Mouse (Mus musculus): ENCODE results near the gene Fads1. TPM values are rescaled to one million over a fixed set of nuclear protein-coding genes. Genes with fewer than 3 reads are reported as not detected.
"Not testable (repeated sequence)": the region's sequence is repeated elsewhere in the genome, so short reads cannot be mapped to it uniquely, and the experiment has no call there.

Fads1 gene
- polyA plus RNA-seq, 1 experiment from 2014 or later = 44.5 TPM

DNA sequence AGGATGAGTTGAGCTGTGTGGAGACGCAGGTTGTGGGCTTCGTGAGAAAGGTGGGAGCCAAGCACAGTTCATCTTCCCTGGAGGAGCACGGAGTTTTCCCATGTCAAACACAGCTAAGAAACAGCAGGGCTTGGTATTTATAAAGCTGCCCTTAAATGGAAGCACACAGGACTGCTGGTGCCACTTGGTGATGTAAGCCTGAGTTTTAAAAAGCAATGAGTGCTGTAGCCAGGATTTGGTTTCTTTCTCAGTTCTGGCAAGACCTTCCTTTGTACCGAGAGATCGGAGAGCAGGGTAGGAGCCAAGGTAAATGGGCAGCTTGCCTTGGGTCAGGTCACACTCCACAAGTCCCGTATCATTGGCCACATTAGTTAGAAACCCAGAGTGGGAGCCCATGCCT is 34.1 kb upstream of the Fads1 start:
- no peaks in the 10 kb centered on the region for H3K4me1 ChIP-seq (ENCODE audit: insufficient read depth, low read depth, low read length)
- no peak overlapping the region for H3K9ac ChIP-seq (replicated peaks; ENCODE audit: low read depth)
- TF ChIP-seq CTCF (IDR thresholded peaks at IDR 0.05) (no peak), EP300 (IDR thresholded peaks at IDR 0.05) (no peak)
- H3K4me3 ChIP-seq (ENCODE audit: low read depth, low read length) = no peak overlapping the region
- no peak overlapping the region for H3K27ac ChIP-seq (ENCODE audit: low read length)
- H3K27me3 ChIP-seq (replicated peaks; ENCODE audit: insufficient read depth, low read length) = no peaks in the 10 kb centered on the region
- 70% methylated on average over 6 of the region's 6 CpGs for WGBS
- H3K9me3 ChIP-seq (ENCODE audit: low read length) = no peaks in the 10 kb centered on the region
- ATAC-seq = no peak
- no peaks in the 10 kb centered on the region for H3K36me3 ChIP-seq (ENCODE audit: insufficient read depth, low read length)
- H3K4me2 ChIP-seq (replicated peaks; ENCODE audit: low read depth, low read length) = no peak overlapping the region
- DNase-seq (ENCODE audit: low spot score) = no peak

DNA sequence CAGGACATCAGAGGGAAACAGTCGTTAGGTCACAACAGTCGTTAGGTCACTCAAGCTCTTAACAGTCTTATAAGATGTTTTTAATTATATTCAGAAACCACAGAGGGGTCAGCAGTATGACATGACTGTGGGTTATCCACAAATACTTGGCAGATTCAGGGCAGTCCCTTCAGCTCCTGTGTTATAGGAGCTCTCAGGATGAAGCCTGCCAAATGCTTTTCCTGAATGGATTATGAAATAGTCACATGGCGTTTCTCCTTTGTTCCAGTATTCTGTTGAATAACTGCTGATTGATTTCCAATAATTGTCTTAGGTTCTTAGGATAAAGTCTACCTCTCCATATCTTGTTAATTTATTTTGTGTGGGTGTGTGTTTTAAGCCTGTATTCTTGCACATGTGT is 33.5 kb upstream of the Fads1 start:
- no peaks in the 10 kb centered on the region for H3K4me1 ChIP-seq (ENCODE audit: insufficient read depth, low read depth, low read length)
- no peak for TF ChIP-seq EP300 (IDR thresholded peaks at IDR 0.05)
- no peak for TF ChIP-seq CTCF (IDR thresholded peaks at IDR 0.05)
- no peak overlapping the region for H3K9ac ChIP-seq (replicated peaks; ENCODE audit: low read depth)
- H3K4me3 ChIP-seq (ENCODE audit: low read depth, low read length) = no peak overlapping the region
- no peaks in the 10 kb centered on the region for H3K9me3 ChIP-seq (ENCODE audit: low read length)
- no peaks in the 10 kb centered on the region for H3K36me3 ChIP-seq (ENCODE audit: insufficient read depth, low read length)
- 45% methylated on average over 3 of the region's 3 CpGs for WGBS
- no peaks in the 10 kb centered on the region for H3K27me3 ChIP-seq (replicated peaks; ENCODE audit: insufficient read depth, low read length)
- no peak overlapping the region for H3K4me2 ChIP-seq (replicated peaks; ENCODE audit: low read depth, low read length)
- ATAC-seq = no peak
- H3K27ac ChIP-seq (ENCODE audit: low read length) = no peak overlapping the region
- no peak for DNase-seq (ENCODE audit: low spot score)

DNA sequence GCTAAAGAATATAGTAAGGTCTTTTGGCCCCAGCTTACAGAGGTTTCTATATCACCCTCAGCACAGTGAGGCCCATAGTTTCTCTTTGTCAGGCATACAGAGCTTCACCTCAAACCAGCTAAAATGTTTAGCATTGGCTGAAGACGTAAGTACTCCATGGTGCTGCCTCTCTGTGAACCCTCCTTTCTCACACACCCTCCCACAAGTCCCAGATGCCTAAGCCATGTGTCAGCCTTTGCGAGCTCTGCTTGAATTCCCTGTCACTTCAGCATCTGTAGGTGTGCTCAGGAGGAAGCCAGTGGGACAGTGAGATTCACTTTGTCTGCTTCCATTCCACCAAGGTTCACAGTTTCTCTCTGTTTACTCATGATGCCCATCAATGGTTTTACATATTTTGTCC is 25.0 kb upstream of the Fads1 start:
- no peak overlapping the region for H3K9ac ChIP-seq (replicated peaks; ENCODE audit: low read depth)
- no peak for DNase-seq (ENCODE audit: low spot score)
- no peak overlapping the region for H3K4me2 ChIP-seq (replicated peaks; ENCODE audit: low read depth, low read length)
- no peak for TF ChIP-seq CTCF (IDR thresholded peaks at IDR 0.05)
- no peak for TF ChIP-seq EP300 (IDR thresholded peaks at IDR 0.05)
- no peak for ATAC-seq
- no peak overlapping the region for H3K27ac ChIP-seq (ENCODE audit: low read length)
- no peaks in the 10 kb centered on the region for H3K9me3 ChIP-seq (ENCODE audit: low read length)
- no peaks in the 10 kb centered on the region for H3K4me1 ChIP-seq (ENCODE audit: insufficient read depth, low read depth, low read length)
- H3K27me3 ChIP-seq (replicated peaks; ENCODE audit: insufficient read depth, low read length) = no peaks in the 10 kb centered on the region
- no peak overlapping the region for H3K4me3 ChIP-seq (ENCODE audit: low read depth, low read length)
- no peaks in the 10 kb centered on the region for H3K36me3 ChIP-seq (ENCODE audit: insufficient read depth, low read length)
- WGBS = 47% methylated on average over 2 of the region's 2 CpGs

DNA sequence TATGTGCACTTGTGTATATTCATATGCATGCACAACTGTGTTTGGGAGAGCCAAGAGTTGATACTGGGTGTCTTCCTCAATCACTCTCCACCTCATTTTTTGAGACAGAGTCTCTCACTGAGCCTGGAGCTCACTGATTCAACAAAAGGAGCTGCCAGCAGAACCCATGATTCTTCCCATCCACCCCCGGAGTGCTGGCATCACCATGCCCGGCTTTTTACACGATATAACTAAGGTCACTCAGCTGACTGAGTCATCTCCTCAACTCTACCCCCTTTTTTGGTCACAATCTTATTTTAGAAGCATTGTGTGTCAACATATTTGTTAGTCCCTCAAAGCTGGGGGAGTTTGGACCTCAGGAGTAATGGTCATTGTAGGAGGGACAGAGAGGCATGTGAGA is 18.8 kb upstream of the Fads1 start:
- no peak for ATAC-seq
- H3K36me3 ChIP-seq (ENCODE audit: insufficient read depth, low read length) = no peaks in the 10 kb centered on the region
- no peaks in the 10 kb centered on the region for H3K4me1 ChIP-seq (ENCODE audit: insufficient read depth, low read depth, low read length)
- H3K4me3 ChIP-seq (ENCODE audit: low read depth, low read length) = no peak overlapping the region
- no peak for DNase-seq (ENCODE audit: low spot score)
- WGBS = 76% methylated on average over 3 of the region's 3 CpGs
- no peak overlapping the region for H3K4me2 ChIP-seq (replicated peaks; ENCODE audit: low read depth, low read length)
- no peaks in the 10 kb centered on the region for H3K9me3 ChIP-seq (ENCODE audit: low read length)
- TF ChIP-seq CTCF (IDR thresholded peaks at IDR 0.05) (no peak), EP300 (IDR thresholded peaks at IDR 0.05) (no peak)
- H3K27ac ChIP-seq (ENCODE audit: low read length) = no peak overlapping the region
- no peak overlapping the region for H3K9ac ChIP-seq (replicated peaks; ENCODE audit: low read depth)
- H3K27me3 ChIP-seq (replicated peaks; ENCODE audit: insufficient read depth, low read length) = no peaks in the 10 kb centered on the region

DNA sequence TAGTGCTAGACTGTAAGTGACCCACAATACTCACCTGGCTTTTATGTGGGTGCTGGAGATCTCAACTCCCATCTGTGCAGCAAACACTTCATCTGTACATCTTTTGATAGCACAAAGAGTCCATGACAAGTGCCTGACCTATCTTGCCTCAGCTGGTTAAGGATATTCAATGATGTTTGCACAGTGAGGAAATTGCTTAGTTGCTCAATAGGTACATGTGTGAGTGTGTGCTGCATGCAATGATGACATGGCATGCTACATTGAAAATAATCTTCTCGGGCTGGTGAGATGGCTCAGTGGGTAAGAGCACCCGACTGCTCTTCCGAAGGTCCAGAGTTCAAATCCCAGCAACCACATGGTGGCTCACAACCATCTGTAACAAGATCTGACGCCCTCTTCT is 16.8 kb upstream of the Fads1 start:
- not testable (repeated sequence) for H3K9ac ChIP-seq (replicated peaks; ENCODE audit: low read depth); H3K27ac ChIP-seq (ENCODE audit: low read length); H3K27me3 ChIP-seq (replicated peaks; ENCODE audit: insufficient read depth, low read length); H3K36me3 ChIP-seq (ENCODE audit: insufficient read depth, low read length); H3K4me3 ChIP-seq (ENCODE audit: low read depth, low read length); H3K4me1 ChIP-seq (ENCODE audit: insufficient read depth, low read depth, low read length); H3K9me3 ChIP-seq (ENCODE audit: low read length); H3K4me2 ChIP-seq (replicated peaks; ENCODE audit: low read depth, low read length)
- ATAC-seq (peak; percentile 46), DNase-seq (ENCODE audit: low spot score) (peak; percentile 41)
- WGBS = 68% methylated on average over 3 of the region's 4 CpGs
- TF ChIP-seq EP300 (IDR thresholded peaks at IDR 0.05) = 0 out of 2 replicates have a peak, but pooled peaks have one; percentile 22

DNA sequence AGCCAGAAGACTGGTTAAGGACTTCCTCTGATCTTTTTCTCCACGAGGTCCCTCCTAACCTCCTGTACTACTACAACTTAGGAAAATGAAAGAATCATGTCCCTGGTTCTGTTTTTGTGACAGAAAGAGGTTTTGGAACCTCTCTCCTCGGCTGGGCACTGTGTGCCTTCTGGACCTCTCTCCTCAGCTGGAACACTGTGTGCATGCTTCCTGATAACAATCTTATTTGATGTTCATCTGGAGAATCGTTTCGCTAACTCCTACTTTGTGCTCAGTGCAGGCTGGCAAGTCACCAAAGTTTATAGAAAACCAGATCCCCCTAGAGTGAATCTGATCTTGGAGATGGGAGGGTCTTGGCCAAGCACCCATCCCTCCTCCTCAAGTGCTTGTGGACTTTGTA is 15.6 kb upstream of the Fads1 start:
- Histone ChIP-seq H3K27ac (ENCODE audit: low read length) (no peak overlapping the region), H3K4me1 (ENCODE audit: insufficient read depth, low read depth, low read length) (no peaks in the 10 kb centered on the region), H3K9me3 (ENCODE audit: low read length) (no peaks in the 10 kb centered on the region), H3K27me3 (replicated peaks; ENCODE audit: insufficient read depth, low read length) (no peaks in the 10 kb centered on the region), H3K4me3 (ENCODE audit: low read depth, low read length) (no peak overlapping the region), H3K9ac (replicated peaks; ENCODE audit: low read depth) (no peak overlapping the region), H3K36me3 (ENCODE audit: insufficient read depth, low read length) (no peaks in the 10 kb centered on the region), H3K4me2 (replicated peaks; ENCODE audit: low read depth, low read length) (no peak overlapping the region)
- WGBS = 50% methylated on average over 4 of the region's 4 CpGs
- ATAC-seq (no peak), DNase-seq (ENCODE audit: low spot score) (no peak)
- TF ChIP-seq EP300 (IDR thresholded peaks at IDR 0.05) (no peak), CTCF (IDR thresholded peaks at IDR 0.05) (no peak)

DNA sequence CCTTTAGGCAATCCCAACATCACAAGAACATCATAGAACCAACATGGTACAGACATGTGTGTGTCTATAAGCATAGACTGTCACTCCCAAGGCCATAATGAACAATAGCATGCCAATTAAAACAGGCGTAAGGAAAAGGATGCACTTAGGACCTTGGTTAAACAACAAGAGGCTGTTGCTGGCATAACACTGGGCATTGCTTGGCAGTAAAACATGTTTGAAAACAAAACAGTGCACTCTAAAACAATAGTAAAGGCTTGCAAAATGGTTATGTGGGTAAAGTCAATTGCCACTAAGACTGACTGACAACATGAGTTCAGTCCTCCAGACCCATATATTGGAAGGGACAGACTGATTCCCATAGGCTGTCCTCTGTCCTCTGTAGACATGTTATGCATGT is 14.7 kb upstream of the Fads1 start:
- Histone ChIP-seq H3K4me1 (ENCODE audit: insufficient read depth, low read depth, low read length) (no peaks in the 10 kb centered on the region), H3K36me3 (ENCODE audit: insufficient read depth, low read length) (no peaks in the 10 kb centered on the region), H3K9ac (replicated peaks; ENCODE audit: low read depth) (no peak overlapping the region), H3K9me3 (ENCODE audit: low read length) (no peaks in the 10 kb centered on the region), H3K27ac (ENCODE audit: low read length) (no peak overlapping the region), H3K4me3 (ENCODE audit: low read depth, low read length) (no peak overlapping the region), H3K27me3 (replicated peaks; ENCODE audit: insufficient read depth, low read length) (no peaks in the 10 kb centered on the region), H3K4me2 (replicated peaks; ENCODE audit: low read depth, low read length) (no peak overlapping the region)
- WGBS = 71% methylated on average over 1 of the region's 1 CpGs
- no peak for DNase-seq (ENCODE audit: low spot score)
- TF ChIP-seq EP300 (IDR thresholded peaks at IDR 0.05) (no peak), CTCF (IDR thresholded peaks at IDR 0.05) (no peak)
- no peak for ATAC-seq
